Mouse (Mus musculus): ENCODE results near the gene Opa1. TPM values are rescaled to one million over a fixed set of nuclear protein-coding genes. Genes with fewer than 3 reads are reported as not detected.

Opa1 gene
- total RNA-seq, 2 experiments from 2014 or later = 133 to 135 TPM

GRCm38 (mm10) chr16:29686141-29686540, 107.0 kb downstream of the Opa1 start:
- intact Hi-C loops (cut with DNase I) = no loop called here
- DNase-seq = no peak

- intact Hi-C loops (cut with DNase I) = no loop called here
- no peak for DNase-seq
Measured at GRCm38 (mm10) chr16:29687987-29688885, 109.1 kb downstream of the Opa1 start.

GRCm38 (mm10) chr16:29689187-29689819, 110.2 kb downstream of the Opa1 start:
- no peak for DNase-seq
- intact Hi-C loops (cut with DNase I) = no loop called here

GRCm38 (mm10) chr16:29693025-29693682, 114.0 kb downstream of the Opa1 start:
- intact Hi-C loops (cut with DNase I) = no loop called here
- no peak for DNase-seq

- intact Hi-C loops (cut with DNase I) = no loop called here
- no peak for DNase-seq
Measured at GRCm38 (mm10) chr16:29693791-29694419, 114.8 kb downstream of the Opa1 start.

- intact Hi-C loops (cut with DNase I) = no loop called here
- DNase-seq = no peak
Measured at GRCm38 (mm10) chr16:29694420-29694959, 115.4 kb downstream of the Opa1 start.

Other genes with a start within 250 kb of the Opa1 start
- not detected for gene Atp13a5, start 200.6 kb upstream of the Opa1 start, total RNA-seq (2021)
- not detected for gene Atp13a4, start 34.5 kb upstream of the Opa1 start, total RNA-seq (2021)